Mouse (Mus musculus) spleen, postnatal 4 days (tissue): ENCODE results near the gene Ppp1r36.
"Not testable (repeated sequence)": the region's sequence is repeated elsewhere in the genome, so short reads cannot be mapped to it uniquely, and the experiment has no call there.

ENCODE experiments used
- DNase-seq, 2 experiments: peaks; one replicate each; pipeline ENCODE4 v3.0.0; 2022; ENCODE audit warnings: low spot score in 2 of 2

Ppp1r36 gene

DNA sequence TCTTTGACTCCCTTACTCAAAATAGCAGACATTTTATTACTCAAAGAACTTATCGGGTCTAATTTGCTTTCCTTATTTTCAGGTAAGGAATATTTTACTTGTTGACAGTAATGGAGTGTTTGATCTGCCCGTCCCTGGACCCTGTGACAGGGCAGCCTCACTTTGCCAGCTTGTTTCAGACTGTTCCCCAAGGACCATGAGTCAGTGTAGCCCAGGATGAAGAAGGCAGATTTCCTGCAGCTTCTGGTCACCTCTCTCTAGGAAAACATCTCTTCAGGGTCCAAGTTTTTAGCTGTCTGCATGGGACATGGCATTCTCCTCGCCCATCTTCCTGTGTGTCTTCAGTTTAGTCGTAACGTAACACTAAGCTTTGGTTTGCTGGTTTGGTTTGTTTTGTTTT lies 20.1 kb upstream of the Ppp1r36 start:
- no peak for DNase-seq

- peak in 1 of 2 experiments; percentile 58 for DNase-seq
These were observed 15.7 kb upstream of the Ppp1r36 start for GRCm38 (mm10) chr12:76401674-76402073.

DNA sequence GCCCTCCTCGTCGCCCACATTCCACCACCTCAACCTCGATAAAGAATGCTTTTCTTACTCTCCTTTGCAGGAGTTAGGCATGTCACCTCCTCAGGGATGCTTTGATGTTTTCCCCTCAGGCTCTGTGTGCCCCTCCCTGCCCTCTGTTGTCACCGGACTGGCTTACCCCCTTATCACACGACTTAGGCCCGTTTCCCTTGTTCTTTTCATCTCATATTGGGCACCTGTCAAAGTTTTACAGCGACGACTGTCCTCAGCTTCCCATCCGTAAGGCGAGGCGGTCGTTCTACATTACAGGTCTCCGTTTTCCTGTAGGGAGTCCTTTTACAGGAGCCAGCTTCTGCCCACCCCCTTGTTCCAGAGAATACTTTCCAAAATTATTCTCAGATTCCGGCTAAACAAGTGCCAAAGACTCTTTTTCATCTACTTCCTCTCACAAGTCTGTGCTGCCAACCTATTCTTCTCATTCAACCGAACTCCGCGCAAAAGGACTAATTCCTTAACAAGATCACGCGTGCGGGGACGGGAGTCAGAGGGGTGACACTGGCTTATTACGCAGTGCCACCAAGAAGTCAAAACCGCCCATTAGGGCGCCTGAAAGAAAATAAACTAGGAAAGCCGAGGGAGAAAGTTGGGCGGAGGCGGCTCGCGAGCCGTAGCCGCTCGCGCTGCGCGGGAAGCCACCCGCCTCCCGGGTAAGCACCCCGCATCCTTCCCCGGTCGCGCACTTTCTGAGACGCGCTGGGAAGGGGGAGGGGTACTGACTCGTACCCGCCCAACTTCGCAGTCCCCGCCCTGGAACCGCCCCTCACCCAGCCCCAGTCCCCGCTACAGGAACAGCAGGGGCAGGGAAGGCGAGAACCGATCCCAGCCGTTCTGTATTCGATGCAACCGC lies 14.1 kb upstream of the Ppp1r36 start:
- DNase-seq, result peak in 1 of 2 experiments; percentile 60

- DNase-seq, result peak; percentile 97
These were observed 13.3 kb upstream of the Ppp1r36 start, which contains the start of gene Hspa2 for GRCm38 (mm10) chr12:76403886-76404537. TSS of gene Hspa2 (plus strand) at chr12:76404176.

- DNase-seq, result no peak
These were observed 12.5 kb upstream of the Ppp1r36 start for GRCm38 (mm10) chr12:76404836-76405182.

- peak; percentile 16 to 68 for DNase-seq
These were observed 12.0 kb upstream of the Ppp1r36 start for GRCm38 (mm10) chr12:76405183-76405970.

DNA sequence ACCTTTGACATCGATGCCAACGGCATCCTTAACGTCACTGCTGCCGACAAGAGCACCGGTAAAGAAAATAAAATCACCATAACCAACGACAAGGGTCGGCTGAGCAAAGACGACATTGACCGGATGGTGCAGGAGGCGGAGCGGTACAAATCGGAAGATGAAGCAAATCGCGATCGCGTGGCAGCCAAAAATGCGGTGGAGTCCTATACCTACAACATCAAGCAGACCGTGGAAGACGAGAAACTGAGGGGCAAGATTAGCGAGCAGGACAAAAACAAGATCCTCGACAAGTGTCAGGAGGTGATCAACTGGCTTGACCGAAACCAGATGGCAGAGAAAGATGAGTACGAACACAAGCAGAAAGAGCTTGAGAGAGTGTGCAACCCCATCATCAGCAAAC lies 11.4 kb upstream of the Ppp1r36 start:
- DNase-seq, result peak in 1 of 2 experiments; percentile 65

GRCm38 (mm10) chr12:76407184-76407583 lies 10.2 kb upstream of the Ppp1r36 start:
- DNase-seq, result no peak

- no peak for DNase-seq
These were observed 8.2 kb upstream of the Ppp1r36 start for GRCm38 (mm10) chr12:76409166-76409565.

GRCm38 (mm10) chr12:76415383-76416010 lies 1.8 kb upstream of the Ppp1r36 start:
- DNase-seq, result peak; percentile 28 to 64

- no peak for DNase-seq
These were observed 1.0 kb downstream of the Ppp1r36 start for GRCm38 (mm10) chr12:76418346-76418745.

- DNase-seq, result no peak
These were observed 7.9 kb downstream of the Ppp1r36 start for GRCm38 (mm10) chr12:76425256-76425655.

GRCm38 (mm10) chr12:76427546-76427945 lies 10.2 kb downstream of the Ppp1r36 start:
- no peak for DNase-seq

DNA sequence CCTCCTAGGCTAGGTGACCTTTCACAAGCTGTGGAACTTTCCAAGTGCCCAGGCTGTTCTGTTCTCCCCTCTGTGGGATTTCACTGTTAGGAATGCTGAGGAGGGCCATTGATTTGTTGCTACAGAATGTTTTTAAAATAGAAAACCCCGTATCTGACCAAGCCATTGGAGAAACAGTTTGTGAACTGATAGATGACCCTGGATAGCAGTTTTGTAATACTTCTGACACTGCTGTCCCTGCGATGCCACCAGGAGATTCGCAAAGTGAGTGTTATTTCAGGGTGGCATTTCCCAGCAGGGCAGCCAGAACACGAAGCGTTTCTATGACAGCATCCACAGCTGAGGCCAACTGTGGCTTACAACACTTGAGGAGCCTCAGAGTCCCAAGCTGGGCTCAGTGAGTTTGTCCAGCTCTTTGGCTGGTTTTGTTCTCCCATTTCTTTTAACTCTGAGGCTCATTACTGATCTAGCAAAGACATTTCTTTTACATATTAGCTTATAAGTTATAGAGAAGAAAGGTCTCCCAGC lies 13.6 kb downstream of the Ppp1r36 start:
- no peak for DNase-seq

DNA sequence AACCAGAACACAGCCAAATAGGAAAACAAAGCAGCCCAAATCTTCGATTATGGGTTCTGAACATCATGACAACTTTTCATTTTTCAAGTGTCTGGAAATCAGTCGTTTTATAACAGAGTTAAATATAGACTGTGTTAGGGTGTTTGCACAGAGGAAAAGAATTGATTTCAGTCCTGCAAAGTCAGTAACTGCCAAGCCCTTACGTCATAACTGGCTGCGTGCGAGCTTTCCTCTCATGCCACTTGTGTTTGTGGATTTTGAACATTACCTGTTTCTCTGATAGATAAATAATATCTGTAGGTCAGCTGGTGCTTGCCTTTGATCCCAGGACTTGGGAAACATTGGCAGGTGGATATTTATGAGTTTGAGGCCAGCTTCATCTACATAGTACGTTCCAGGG lies 14.1 kb downstream of the Ppp1r36 start:
- DNase-seq, result no peak

DNA sequence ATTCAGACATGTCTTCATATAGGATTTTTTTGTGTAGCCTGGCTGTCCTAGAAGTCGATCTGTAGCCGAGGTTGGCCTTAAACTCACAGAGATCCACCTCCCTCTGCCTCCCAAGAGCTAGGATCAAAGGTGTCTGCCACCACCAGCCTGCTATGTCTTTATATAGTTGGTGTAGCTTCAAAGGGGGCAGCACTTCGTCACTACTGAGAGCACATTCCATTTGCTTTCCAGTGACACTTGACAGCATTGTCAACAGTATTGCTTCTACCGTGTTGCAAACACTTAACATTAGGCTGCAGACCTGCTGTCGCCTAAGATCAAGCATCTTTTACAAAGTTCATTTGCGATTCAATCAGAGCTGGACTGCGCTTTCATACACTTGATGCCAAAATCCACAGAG lies 16.8 kb downstream of the Ppp1r36 start:
- no peak for DNase-seq

- no peak for DNase-seq
These were observed 17.7 kb downstream of the Ppp1r36 start for GRCm38 (mm10) chr12:76435084-76435483.

- no peak for DNase-seq
These were observed 18.2 kb downstream of the Ppp1r36 start for GRCm38 (mm10) chr12:76435549-76435948.

- not testable (repeated sequence) for DNase-seq
These were observed 26.1 kb downstream of the Ppp1r36 start for GRCm38 (mm10) chr12:76443488-76443887.

GRCm38 (mm10) chr12:76444359-76444772 lies 27.0 kb downstream of the Ppp1r36 start:
- DNase-seq, result no peak

DNA sequence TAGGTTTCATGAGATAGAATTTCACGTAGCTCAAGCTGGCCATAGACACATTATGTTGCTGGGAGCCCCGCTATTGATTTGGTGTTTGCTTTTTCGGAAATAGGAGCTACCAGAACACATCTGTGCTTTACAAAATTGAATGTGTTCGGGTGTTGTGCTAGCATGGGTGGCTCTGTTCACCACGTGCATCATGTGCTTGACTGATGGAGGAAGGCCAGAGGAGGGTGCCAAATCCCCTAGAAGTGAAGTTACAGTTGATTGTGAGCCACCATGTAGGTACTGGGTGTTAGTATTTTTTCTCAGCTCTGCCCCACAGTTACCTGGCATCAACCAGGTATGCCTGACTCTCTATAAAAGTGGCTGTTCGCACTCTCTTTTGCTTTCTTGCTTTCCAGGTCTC lies 27.5 kb downstream of the Ppp1r36 start:
- DNase-seq, result no peak
